Mouse (Mus musculus) cerebellum, adult 18-20 months (tissue): ENCODE measurements around the gene Cbr4.

Experiments used
- DNase-seq, 2 experiments: peaks; one replicate each; pipeline ENCODE4 v3.0.0; 2021

Cbr4 gene

DNA sequence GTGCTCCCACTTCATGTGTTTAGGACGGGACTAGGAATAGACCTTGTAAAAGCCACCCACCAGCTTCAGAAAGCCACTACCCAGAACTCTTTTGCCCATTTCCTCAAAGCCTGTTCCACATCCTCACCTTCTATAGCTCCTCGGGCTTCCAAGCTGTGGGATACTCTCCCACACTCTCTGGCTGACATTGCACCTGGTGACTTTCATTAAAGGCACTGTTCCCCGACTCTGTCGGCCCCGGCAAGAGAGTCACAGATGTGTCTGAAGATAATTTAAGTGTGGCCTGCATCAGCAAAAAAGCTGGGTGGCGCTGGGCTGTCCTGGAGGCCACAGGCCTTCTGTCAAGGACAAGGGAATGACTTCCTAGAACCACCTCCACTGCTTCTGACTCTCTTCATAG is 64.7 kb downstream of the Cbr4 start:
- DNase-seq, result no peak

DNA sequence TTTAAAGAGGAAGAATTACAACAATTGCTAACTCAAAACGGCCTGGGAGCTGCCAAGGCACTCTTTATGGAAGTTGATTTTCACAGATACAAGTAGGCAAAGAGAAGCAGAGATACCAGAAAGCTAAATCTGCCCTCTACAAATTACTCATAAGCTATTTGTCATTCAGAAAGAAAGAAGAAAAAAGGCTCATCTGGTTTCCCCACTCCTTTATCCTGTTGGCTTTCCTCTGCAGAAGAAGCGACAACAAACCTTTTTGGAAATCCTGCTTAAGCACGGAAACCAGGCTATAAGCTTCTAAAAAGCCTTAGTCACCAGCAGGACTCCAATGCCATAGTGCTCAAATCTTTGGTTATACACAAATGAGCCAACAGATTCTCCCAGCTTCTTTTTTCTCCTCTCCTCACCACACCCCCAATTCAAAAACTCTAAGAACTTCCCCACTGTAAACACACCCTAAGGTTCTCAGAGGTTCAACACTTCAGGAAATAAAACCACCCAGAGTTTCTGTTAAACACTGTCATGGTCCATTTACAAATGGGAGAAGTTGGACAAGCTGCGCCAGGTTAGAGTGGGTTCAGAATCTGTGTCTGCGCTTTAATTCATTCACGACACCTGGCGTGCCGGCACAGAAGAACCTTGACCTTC is 65.3 kb downstream of the Cbr4 start:
- DNase-seq, result no peak

DNA sequence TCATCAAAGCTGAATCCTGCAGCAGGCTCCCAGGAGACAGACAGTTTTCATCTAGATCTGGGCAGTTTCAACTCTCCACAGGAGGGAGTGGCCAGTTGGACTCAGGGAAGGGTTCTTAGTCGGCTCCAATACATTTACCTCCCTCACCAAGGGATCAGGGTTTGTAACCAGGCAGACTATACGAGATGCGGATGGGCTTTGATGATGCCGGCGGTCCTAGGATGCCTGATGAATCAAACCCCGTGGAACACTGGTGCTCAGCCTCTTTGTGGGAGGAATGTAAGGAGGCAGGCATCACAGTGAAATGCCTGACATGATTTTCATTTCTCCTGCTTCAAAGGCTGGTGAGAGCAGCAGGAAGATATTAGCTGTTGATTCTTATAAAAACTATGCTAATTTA is 67.8 kb downstream of the Cbr4 start:
- DNase-seq, result no peak

DNA sequence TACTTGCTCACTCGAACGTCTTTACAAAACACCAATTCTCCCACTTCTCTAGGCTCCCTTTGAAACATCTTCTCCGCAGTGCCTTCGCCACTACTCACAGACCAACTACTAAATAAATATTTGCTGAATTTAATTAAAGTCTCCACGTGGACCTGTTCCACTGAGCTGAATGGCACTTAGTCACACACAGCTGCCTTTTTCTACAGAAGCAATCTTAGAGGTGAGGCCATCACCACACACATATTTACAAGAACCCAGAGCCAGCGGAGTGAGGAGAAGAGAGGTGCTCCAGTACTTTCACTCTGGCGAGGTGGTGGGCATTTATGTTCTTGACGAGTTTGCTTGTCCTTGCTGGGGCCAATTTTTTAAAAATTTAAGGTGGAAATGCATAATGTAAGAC is 68.7 kb downstream of the Cbr4 start:
- DNase-seq, result no peak
